Mouse (Mus musculus): ENCODE measurements around the gene Clcn3.
A peak's percentile ranks its signal among the peaks of the same experiment; 100 is the strongest.

GRCm38 (mm10) chr8:60868236-60868965 lies 114.7 kb downstream of the Clcn3 start:
- TF ChIP-seq UBTF (IDR thresholded peaks at IDR 0.05; ENCODE audit: low read depth, low read length) (no peak), POLR2A (IDR thresholded peaks at IDR 0.05; ENCODE audit: low read depth, low read length) (peak; percentile 49), RAD21 (IDR thresholded peaks at IDR 0.05; ENCODE audit: low read depth, low read length) (no peak; the same call in 1 of the 2 replicates), ELF1 (IDR thresholded peaks at IDR 0.05; ENCODE audit: low read depth, low read length) (no peak), MAX (IDR thresholded peaks at IDR 0.05; ENCODE audit: low read length) (no peak), MAZ (IDR thresholded peaks at IDR 0.05; ENCODE audit: low read depth, low read length) (no peak), JUN (IDR thresholded peaks at IDR 0.05; ENCODE audit: insufficient read depth, low read depth, low read length) (no peak), ZMIZ1 (IDR thresholded peaks at IDR 0.05; ENCODE audit: low read depth, low read length) (no peak), CTCF (conservative IDR thresholded peaks at IDR 0.05 in 1 of 2, IDR thresholded peaks at IDR 0.05 in 1 of 2; ENCODE audit: low read depth in 2 of 2, low read length in 2 of 2) (no peak)

Measured in CH12.LX (cell line).